Mouse (Mus musculus) intestine, postnatal 0 days (tissue): Measurements from ENCODE around the gene Ilkap. TPM values are rescaled to one million over a fixed set of nuclear protein-coding genes. Genes with fewer than 3 reads are reported as not detected.

Source experiments
- ATAC-seq: fragments of 200-750 bp; cut with Nextera tagmentation; 2 replicates; pipeline ENCODE4 v1.8.0; 2017; ENCODE audit warnings: mild to moderate bottlenecking, moderate TSS enrichment, moderate library complexity
- H3K27ac ChIP-seq: fragments of 300-500 bp; sonication (generic); 2 replicates; pipeline ENCODE4 v1.5.1; 2014; ENCODE audit warnings: mild to moderate bottlenecking, low read depth, low read length, moderate library complexity
- H3K27me3 ChIP-seq: fragments of 300-500 bp; sonication (generic); replicated peaks from 2 replicates; pipeline ENCODE4 v1.6.1; 2014; ENCODE audit warnings: low read length, mixed read lengths; ENCODE audit not compliant: control insufficient read depth, insufficient read depth
- H3K36me3 ChIP-seq: fragments of 300-500 bp; sonication (generic); 2 replicates; pipeline ENCODE4 v1.6.1; 2014; ENCODE audit warnings: mild to moderate bottlenecking, moderate library complexity; ENCODE audit not compliant: control insufficient read depth, insufficient read depth
- H3K4me1 ChIP-seq: fragments of 300-500 bp; sonication (generic); replicated peaks from 2 replicates; pipeline ENCODE4 v1.6.1; 2014; ENCODE audit warnings: antibody characterized with exemption, low read length, mixed read lengths; ENCODE audit not compliant: control insufficient read depth, insufficient read depth
- H3K4me2 ChIP-seq: fragments of 300-500 bp; sonication (generic); replicated peaks from 2 replicates; pipeline ENCODE4 v1.6.1; 2014; ENCODE audit warnings: low read depth, mild to moderate bottlenecking, moderate library complexity
- H3K4me3 ChIP-seq: fragments of 300-500 bp; sonication (generic); 2 replicates; pipeline ENCODE4 v1.5.1; 2014; ENCODE audit warnings: low read depth, low read length
- H3K9ac ChIP-seq: fragments of 300-500 bp; sonication (generic); 2 replicates; pipeline ENCODE4 v1.6.1; 2014; ENCODE audit warnings: mild to moderate bottlenecking, low read depth, low read length
- H3K9me3 ChIP-seq: fragments of 300-500 bp; sonication (generic); 2 replicates; pipeline ENCODE4 v1.6.1; 2016; ENCODE audit warnings: mixed run types; ENCODE audit not compliant: control insufficient read depth
- CTCF ChIP-seq: sonication (generic); IDR thresholded peaks from 2 replicates; pipeline ENCODE4 v1.5.1; 2016; ENCODE audit warnings: low read depth, mild to moderate bottlenecking, control low read depth, antibody characterized with exemption, moderate library complexity
- WGBS: fragments of 180-500 bp; shearing (Covaris S2); extraction: QIAGEN DNeasy Blood & Tissue Kit; methylation state at CpG from one replicate; pipeline ENCODE4 v1.1.7; 2014; 5-methylcytosine and 5-hydroxymethylcytosine counted together
- polyA plus RNA-seq: library from polyadenylated mRNA; unstranded; fragments of >200 nt; fragmentation: Nextera tagmentation; extraction: Ambion mirVana; gene quantifications from 2 replicates; pipeline ENCODE4 v1.2.1, GENCODE M21; 2015

The Ilkap gene
- polyA plus RNA-seq, 1 experiment from 2014 or later, result 51.2 TPM

DNA sequence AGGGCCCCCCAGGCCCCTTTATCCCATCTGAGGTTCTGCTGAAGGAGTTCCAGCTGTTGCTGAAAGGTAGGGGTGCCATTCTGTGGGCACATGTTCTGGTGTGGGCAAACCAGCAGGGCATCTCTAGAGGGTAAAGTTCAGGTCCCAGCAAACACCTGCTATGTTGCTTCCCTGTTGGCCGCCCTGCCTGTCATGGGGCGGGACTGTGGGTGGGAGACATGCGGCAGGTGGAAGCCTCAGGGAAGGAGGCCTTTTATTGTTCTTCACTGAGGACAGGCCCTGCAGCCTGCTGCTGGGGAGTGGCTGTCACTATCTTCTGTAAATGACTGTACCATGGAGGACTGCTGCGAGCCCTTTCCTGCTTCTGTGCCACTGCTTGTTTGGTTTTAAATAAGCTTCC lies 29.2 kb downstream of the Ilkap start:
- H3K9ac ChIP-seq, result no peak overlapping the region
- peak; percentile 90 for ATAC-seq
- H3K4me1 ChIP-seq, result peaks cover 4% of the 10 kb centered on the region; the same call in 1 of the 2 replicates
- no peak overlapping the region for H3K4me2 ChIP-seq
- no peaks in the 10 kb centered on the region for H3K9me3 ChIP-seq
- no peak overlapping the region for H3K4me3 ChIP-seq
- H3K36me3 ChIP-seq, result peaks cover 39% of the 10 kb centered on the region
- peak overlapping the region; percentile 64; the same call in 1 of the 2 replicates for H3K27ac ChIP-seq
- H3K27me3 ChIP-seq, result no peaks in the 10 kb centered on the region
- WGBS, result 37% methylated on average over 4 of the region's 4 CpGs
- no peak for TF ChIP-seq CTCF

- Histone ChIP-seq H3K4me2 (peak overlapping the region; percentile 95), H3K36me3 (peaks cover 19% of the 10 kb centered on the region), H3K9me3 (no peaks in the 10 kb centered on the region), H3K9ac (no peak overlapping the region), H3K27me3 (no peaks in the 10 kb centered on the region), H3K4me3 (no peak overlapping the region; the same call in 1 of the 2 replicates), H3K27ac (no peak overlapping the region), H3K4me1 (peaks cover 4% of the 10 kb centered on the region; the same call in 1 of the 2 replicates)
- ATAC-seq, result no peak
- whole genome bisulfite sequencing, result 89% methylated on average over 3 of the region's 3 CpGs
- TF ChIP-seq CTCF, result no peak
Observed at GRCm38 (mm10) chr1:91367295-91367694, 31.3 kb downstream of the Ilkap start.

DNA sequence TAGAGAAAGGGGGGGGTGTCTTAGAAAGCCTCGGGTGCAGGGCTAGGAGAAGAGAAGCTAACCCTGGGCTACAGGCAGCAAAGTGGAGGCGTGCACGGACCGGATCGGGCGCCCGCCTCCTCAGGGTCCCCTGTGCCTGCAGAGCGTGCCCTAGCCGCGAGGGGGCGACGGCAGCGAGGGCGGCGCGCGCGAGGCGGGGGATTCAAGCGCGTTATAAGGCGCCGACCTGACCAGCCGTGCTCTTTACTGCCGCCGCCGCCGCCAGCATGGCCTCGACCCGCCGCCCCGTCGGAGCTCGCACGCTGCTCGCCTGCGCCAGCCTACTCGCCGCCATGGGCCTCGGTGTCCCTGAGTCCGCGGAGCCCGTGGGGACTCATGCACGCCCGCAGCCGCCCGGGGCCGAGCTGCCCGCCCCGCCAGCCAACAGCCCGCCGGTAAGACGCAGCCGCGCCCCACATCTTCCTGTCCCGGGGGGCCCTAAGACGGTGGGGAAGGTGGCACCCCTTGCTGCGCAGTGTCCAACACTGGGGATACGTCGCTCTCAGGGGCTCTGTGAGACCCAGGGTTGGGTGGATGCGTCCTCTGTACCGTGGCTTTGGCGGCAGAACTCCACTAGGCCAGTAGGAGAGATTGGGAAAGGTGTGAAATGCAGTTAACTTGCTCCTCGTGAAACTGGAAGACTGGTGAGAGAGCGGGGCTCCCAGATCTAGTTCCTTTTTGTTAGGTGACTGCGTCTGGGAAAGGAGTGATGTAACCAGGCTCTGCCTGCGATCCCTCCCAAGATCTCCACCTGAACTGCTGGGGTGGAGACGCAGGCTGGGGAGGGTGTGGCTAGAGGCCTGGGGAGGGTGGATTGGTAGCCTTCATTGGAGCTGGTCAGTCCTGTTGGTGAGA lies 32.2 kb downstream of the Ilkap start, which contains the start of gene Erfe:
Gene Erfe, plus strand, starts transcription at position 216 of the 894 bp plus-strand sequence.
- Histone ChIP-seq H3K27me3 (no peaks in the 10 kb centered on the region), H3K9ac (peak within 1 kb of the TSS; percentile 41; the same call in 1 of the 2 replicates), H3K9me3 (no peaks in the 10 kb centered on the region), H3K4me3 (peak within 1 kb of the TSS; percentile 50), H3K27ac (peak within 1 kb of the TSS; percentile 58), H3K4me2 (peak within 1 kb of the TSS; percentile 95), H3K4me1 (peaks cover 4% of the 10 kb centered on the region; the same call in 1 of the 2 replicates), H3K36me3 (peaks cover 10% of the 10 kb centered on the region; the same call in 1 of the 2 replicates)
- WGBS, result under 1% methylated on average over 65 of the region's 68 CpGs
- peak; percentile 42; the same call in 1 of the 2 replicates for ATAC-seq
- peak; percentile 94 for TF ChIP-seq CTCF

GRCm38 (mm10) chr1:91365816-91366214 lies 32.8 kb downstream of the Ilkap start:
- H3K9me3 ChIP-seq, result no peaks in the 10 kb centered on the region
- H3K4me3 ChIP-seq, result peak overlapping the region; percentile 50
- ATAC-seq, result no peak
- TF ChIP-seq CTCF, result no peak
- H3K27ac ChIP-seq, result no peak overlapping the region
- no peak overlapping the region for H3K9ac ChIP-seq
- peaks cover 4% of the 10 kb centered on the region; the same call in 1 of the 2 replicates for H3K4me1 ChIP-seq
- WGBS, result 34% methylated on average over 8 of the region's 8 CpGs
- H3K27me3 ChIP-seq, result no peaks in the 10 kb centered on the region
- H3K4me2 ChIP-seq, result peak overlapping the region; percentile 95
- H3K36me3 ChIP-seq, result peaks cover 4% of the 10 kb centered on the region; the same call in 1 of the 2 replicates

GRCm38 (mm10) chr1:91364822-91365644 lies 33.6 kb downstream of the Ilkap start:
- H3K4me1 ChIP-seq, result peaks cover 4% of the 10 kb centered on the region; the same call in 1 of the 2 replicates
- no peak for TF ChIP-seq CTCF
- no peak overlapping the region for H3K27ac ChIP-seq
- no peak overlapping the region for H3K9ac ChIP-seq
- H3K4me3 ChIP-seq, result no peak overlapping the region
- no peaks in the 10 kb centered on the region for H3K27me3 ChIP-seq
- no peaks in the 10 kb centered on the region for H3K9me3 ChIP-seq
- no peak overlapping the region for H3K4me2 ChIP-seq
- H3K36me3 ChIP-seq, result no peaks in the 10 kb centered on the region; the same call in 1 of the 2 replicates
- no peak for ATAC-seq
- WGBS, result 95% methylated on average over 16 of the region's 16 CpGs
